Mouse (Mus musculus) frontal cortex, adult (tissue): ENCODE results near the gene Stat5a.

ENCODE experiments used
- ATAC-seq: cut with Nextera tagmentation; 2 replicates; pipeline ENCODE4 v1.9.2; 2017; ENCODE audit warnings: mild to moderate bottlenecking, moderate library complexity, mixed read lengths; ENCODE audit not compliant: low TSS enrichment

The Stat5a gene

DNA sequence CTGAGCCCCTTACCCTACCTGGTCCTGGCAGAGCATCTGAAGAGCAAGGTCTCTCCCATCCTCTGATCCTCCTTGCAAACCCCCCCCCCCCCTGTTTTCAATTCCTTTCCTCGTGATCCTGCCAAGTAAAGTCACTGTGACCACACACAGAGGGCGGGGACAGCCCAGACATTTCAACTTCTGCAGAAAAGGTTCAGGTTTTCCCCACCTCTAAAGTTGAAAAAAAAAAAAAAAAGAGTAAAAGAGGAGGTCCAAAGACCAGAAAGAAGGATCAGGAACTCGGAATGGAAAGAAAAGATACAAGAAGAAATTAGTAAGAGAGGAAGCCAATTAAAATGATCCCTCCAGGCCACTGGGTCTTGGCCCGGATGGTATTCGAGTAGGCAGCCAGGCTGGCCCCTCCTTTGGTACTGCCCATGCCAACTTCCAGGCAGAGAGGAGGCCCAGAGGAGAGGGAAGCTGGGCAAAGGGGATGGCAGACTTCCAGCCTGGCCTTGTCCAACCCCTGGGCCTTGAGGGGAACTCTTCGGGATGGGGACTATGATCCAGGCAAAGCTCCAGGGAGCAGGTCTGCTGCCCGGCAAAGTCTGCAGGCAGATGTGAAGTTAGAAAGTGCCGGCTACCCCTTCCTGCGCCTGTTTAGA lies at the start of gene Stat5a:
Stat5a (plus strand) TSS at position 417 of the 644 bp plus-strand sequence.
- no peak for ATAC-seq

DNA sequence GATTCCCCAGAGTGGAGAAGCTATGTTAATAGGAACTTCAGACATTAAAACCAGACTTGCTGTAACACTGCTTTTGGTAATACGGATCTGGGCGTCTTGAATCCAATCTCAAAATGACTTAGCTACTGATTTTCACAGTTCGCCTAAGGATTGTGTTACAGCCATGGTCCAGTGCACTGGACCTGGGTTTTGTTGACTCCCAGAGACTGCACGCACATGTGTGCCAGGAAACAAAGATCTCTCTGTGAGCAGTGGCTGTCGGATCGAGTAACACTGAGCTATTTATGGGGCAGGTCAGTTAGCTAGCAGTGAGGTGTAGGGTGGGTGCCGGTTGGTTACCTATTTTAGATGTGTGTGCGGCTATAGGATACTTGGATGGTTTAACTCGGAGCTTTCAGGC lies 48.6 kb upstream of the Stat5a start:
- no peak for ATAC-seq

DNA sequence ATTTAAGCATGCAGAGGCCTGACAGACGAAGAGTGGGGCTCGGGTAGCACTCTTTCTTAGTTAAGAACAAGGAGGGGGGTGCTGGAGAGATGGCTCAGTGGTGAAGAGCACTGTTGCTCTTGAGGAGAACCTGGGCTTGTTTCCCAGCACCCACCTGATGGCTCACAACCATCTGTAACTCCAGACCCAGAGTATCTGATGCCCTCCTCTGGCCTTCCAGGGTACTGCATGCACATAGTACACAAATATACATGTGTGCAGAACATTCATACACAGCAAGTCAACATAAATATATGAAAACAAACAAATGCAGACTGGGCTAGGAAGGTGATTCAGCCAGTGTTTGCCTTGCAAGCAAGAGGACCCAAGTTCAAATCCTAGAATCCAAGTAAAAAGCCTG lies 48.0 kb upstream of the Stat5a start:
- no peak for ATAC-seq

DNA sequence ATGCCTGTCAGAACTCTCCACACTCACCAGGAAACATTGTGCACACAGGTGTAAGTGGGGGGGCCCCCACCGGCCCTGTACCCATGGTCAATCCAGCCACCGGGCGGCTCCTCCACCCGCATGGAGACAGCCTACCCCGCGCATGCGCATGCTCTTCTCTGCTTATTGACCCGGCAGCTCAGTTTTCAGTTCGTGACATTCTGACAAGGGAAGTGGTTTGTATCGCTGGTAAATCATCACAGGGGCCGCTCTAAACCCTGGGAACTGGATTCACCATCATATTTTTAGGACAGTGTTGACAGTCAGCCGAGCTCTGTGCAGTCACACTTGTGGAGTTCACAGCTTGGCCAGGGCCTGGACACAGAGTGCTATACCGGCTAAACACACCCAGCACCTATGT lies 44.7 kb upstream of the Stat5a start:
- ATAC-seq, result no peak

DNA sequence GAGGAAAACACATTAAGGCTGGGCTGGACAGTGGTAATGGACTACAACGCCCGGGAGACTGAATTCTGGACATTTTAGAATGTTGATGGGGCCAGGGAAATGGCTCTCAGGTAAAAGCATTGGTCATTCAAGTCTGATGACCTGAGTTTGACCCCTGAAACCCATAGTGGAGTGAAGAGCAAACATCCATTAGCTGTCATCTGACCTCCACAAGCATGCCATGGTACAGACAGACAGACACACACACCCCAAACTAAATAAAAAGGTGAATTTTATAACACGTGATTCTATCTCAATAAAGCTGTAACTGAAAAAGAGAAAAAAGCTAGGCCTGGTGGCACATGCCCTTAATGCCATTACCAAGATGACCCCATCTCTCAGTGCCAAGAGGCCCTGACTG lies 42.8 kb upstream of the Stat5a start:
- ATAC-seq, result no peak

DNA sequence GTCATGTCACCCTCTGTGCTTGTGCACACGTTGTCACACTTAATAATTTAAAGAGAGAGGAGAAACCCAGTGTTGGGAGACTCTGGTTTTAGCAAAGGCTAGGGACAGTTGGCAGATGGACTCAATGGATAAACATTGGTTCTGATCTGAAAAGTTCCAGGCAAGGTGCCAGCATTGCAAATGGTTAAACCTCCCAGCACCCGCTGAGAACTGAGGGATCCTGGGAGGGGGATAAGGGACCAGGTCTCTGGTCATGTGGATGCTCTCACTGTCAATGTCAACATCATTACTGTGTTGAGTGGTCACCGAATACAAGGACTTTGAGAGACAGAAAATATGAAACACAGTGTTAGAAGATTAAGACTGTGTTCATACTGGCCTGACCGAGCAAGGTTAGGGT lies 42.4 kb upstream of the Stat5a start:
- ATAC-seq, result no peak

DNA sequence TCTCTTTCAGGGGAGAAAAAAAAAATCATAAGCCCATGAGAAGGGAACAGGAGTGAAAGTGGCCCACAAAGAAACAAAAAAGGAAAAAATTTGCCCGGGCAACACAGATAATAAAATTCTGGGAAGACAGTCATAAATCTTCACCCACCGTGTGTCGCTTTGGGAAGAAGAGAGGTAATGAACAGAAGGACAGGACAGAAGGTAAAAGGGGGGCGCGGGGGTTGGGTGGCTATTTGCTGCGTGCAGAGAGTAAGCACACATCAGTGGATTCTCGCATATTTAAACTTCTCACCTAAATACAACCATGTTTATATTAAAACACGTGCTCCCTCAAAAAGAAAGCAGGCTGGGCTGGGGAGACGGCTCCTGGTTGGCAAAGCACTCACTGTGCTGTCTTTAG lies 41.8 kb upstream of the Stat5a start:
- no peak for ATAC-seq

DNA sequence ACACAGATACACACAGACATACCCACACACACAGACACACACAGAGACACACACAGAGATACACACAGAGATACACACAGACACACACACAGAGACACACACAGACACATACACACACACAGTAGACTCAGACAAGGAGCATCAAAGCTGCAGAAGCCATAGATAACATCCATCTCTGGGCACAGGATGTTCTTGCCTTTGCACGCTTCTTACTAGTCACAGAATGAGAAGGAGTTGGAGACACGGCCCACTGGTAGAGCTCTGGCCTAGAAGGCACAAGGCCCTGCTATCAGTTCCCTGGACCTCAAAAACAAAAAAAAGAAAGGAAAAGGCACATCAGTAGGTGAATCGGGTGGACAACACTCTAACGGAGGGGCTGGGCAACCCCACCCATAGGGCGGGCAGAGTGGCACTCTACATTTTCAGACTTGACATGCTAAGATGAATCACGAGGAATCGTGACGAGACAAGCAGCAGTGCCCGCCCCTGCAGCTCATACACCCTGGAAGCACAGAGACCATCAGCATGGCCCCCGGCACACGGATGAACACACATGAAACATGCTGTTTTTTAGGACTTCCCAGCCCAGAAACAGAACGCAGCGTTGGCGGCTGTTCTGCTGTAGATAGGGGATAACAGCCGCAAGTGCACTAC lies 40.7 kb upstream of the Stat5a start:
- no peak for ATAC-seq

DNA sequence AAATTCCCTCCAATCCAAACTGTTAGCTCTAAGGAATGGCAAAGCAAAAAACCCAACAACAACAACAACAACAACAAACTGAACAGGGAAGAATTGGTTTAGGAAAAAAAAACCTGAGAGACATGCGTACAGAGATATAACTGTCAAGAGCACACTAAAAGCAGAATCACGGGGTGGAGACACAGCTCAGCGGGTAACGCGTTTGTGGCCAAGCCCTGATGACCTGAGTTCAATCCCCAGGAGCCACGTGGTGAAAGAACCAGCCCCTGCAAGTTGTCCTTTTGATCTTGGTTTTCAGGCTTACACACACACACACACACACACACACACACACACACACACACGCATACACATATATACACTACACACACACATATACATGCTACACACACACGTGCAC lies 40.1 kb upstream of the Stat5a start:
- no peak for ATAC-seq

DNA sequence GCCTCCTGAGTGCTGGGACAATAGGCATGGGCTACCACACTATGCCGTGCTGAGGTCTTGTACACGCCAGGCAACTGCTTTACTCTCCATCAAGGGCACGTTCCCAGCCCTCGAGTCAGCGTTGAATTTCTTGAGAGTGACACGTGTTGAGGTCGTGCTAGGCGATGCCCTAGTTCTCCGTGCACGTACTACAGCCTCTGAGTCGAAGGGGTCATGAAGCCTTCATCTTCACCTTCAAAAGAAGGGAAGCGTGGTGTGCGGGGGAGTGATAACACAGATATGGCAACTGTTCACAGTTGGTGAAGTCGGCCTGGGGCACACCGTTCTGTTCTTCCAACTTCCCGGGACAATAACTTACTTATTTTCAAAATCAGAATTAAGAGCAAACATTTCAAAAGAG lies 39.5 kb upstream of the Stat5a start:
- ATAC-seq, result no peak

DNA sequence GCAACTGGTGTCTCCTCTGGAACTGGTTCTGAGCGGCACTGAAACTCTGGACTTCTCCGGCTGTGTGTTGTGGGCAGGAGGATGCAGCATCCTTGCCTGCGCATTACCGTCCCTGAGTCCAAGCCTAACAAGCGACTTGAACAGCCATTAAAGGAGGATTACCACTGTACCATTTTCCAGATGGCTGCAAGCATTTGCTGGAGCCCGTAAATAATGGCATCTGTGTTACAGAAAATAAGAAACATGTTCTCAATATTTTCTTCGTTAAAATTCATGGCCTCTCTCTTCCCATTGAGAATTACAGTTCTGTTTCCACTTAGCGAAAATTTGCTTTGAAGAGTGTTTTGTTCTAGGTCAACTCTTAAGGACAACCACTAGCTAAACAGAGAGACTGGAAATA lies 39.1 kb upstream of the Stat5a start:
- ATAC-seq, result no peak

DNA sequence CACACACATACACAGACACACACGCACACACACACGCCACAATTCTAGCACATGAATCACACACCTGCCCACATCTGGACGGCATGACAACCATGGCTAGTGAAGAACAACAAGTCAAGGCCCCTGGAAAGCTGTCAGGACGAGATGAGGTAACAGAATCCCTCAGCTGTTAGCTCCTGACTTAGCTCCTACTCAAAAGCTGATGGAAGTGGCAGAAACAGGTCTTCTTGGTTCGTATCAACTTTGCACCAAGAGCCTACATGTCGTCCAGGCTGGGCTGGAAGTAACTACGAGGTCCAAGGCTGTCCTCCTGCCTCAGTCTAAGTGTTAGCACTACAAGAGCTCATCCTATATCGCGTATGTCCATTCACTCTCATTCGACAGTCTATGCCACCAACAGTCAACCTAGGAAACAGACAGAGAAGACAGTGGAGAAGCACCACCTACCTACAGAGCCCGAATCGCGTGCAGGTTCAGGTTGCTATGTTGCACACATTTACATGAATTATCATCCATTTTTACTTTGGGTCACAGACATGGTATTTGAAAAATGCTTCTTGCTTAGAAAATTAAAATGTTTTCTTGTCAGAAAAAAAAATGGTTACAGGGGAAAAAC lies 37.4 kb upstream of the Stat5a start:
- no peak for ATAC-seq

DNA sequence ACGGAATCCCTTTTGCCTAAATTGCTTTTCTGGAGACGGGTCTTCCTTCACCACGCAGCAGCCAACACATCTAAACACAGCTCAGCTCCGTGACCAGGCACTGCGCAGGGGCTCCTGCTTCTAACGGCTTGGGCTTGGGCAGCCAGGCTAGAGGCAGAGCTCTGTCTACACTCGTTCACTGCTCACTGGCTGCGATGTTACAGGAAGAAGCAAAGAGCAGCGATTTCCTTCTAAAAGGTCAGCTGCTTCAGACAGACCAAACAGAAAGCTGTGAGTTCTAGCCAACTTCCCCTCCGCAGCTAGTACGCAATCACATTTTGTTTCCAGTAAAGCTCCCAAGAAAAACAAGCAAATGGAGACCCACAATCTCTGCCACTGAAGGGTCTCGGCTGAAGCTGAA lies 36.8 kb upstream of the Stat5a start:
- ATAC-seq, result no peak

DNA sequence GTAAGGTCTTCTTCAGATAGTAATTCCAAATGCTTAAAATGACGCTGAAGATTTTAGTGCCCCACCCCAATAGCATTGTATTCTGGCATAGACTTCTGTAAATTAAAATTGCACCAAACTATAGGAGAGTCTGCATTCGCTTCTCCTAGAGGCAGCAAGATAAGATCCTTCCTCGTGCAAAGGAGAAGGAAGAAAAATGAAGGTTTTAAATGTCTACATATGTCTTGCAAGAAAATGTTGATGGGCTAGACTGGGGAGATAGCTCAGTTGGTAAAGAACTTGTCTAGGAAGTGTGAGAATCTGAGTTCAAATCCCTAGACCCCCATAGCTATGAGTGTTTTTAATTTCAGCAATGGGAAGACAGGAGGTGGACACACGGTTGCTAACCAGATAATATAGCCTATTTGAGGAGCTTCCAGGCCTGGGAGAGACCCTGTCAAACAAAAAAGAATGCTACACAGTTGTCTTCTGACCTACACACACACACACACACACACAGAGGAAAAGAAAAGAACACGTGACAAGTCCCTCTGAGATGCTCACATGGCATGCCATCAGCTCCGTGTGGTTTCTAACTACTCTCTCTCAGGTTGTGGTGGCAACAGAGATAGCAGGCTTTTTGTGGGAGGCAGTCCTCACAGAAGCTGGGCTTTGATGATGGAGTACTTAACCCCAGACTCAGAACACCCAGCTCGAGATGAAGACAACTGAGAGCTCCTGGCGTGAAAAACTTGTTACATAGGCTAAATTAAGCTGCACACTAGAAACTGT lies 35.4 kb upstream of the Stat5a start:
- no peak for ATAC-seq

DNA sequence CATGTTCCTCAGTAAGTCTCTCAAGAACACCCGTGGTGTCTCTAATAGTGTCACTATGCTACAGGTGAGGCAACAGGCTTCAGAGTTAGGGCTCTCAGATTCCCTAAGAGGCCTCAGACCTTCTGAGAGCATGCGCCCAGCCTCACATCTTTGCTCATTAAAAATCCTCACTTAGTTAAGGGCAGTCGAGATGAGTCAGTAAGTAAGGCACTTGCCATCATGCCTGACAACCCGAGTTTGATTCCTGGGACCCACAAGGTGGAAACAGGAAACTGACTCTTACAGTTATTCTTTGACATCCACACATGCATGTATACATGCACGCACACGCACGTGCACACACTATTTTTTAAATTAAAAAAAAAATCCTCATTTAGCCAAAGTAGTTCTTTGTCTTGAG lies 34.7 kb upstream of the Stat5a start:
- ATAC-seq, result no peak

DNA sequence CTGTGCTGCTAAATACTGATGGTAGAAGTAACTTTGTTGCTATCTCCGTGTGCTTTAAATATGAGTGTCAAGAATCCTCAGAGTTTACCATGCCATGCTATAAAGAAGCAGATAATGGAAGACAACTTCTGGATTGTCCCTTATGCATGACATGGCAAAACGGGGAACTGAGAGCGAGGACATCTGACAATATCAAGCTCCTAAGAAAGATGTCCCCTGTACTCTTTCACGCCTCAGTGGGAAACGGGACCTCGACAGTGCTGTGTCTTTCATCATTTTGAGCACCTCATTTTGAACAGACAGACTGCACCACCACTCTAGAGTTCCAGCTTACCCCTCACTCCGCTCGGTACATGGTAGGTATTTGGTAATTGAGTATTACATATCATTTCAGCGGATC lies 33.7 kb upstream of the Stat5a start:
- ATAC-seq, result no peak

DNA sequence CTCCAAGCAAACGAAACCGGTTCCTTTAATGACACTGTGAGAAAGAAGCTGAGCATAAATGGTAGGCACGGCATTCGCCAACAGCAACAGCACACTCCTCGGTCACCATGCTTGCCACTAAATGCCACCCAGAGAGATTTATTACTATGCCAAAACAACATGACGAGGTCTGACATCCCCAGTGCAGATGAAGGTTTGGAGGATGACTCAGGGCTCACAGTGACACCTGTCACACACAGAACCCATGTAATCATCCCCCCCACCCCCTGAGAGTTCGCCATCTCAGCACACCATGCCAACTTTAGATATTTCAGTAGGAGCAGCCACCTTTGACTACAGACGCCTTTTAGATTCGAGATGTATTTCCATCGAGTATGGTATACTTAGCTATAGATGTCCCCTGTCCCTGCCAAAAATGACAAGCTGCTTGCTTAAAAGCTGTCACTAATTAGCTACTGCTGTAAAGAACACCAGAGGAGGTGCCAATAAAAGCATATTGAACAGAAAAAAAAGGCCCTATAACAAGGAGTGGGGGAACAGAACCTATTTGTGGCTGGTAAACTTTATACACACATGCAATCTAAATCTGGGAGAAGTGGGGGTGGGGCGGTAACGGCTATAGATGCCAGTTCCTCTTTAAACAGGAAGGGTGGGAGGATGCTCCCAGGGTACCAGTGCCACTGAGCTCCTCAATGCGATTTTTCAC lies 32.8 kb upstream of the Stat5a start:
- ATAC-seq, result peak; percentile 62; the same call in 1 of the 2 replicates

DNA sequence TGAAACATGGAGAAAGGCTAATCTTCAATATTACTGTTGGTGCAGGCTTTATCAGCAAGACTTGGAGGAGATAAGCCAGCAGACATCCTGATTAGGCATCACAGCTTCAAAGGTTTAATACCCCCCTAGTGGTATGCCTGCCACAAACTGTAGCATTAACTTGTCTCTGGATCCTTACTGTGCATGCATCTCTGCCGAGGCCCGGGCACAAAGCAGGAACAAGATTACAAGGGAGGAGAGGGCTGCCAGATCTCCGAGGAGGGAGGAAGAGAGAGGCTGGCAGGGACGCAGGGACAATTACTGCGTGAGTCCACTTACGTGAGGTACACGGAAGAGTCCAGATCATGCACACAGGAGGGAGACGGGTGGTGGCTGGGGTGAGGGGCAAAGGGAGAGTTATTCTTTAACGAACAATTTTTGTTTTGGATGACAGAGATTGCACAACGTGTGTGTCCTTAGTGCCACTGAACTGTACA lies 30.4 kb upstream of the Stat5a start:
- no peak for ATAC-seq

DNA sequence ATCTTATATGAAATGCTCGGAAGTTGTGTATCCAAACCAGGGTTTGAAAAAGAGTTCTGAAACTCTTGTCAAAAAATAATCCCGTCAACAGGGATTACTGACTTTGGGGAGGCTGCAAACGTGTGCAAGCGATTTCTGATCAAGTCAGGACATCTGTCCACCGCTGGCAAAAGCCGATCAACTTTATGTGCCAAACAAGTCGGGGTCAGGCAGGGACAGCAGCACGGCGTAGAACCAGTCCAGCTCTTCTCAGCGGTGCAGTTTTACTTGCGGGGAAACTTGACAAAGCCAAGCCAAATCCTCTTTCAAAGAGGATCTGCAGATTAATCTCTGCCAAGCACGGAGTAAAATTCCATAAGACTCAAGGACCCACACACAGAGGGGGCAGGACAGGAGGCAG lies 29.5 kb upstream of the Stat5a start:
- no peak for ATAC-seq

DNA sequence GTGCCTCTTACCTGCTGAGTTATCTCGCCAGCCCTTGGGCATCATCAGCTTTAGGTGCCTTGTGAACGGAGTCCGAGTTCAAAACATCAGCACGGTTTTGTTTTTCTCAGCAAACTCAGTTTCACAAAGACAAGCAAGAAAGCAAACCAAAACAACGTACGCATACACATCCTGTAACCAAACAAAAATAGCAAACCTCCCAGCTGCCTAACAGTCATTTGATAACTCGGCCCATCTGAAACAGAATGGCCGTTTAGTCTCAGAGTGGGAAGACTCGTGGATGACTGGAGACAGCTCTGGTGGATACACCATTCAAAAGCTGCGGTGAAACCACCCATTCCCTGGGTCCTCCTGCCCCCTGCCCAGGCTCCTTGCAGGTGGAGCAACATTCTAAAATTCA lies 27.8 kb upstream of the Stat5a start:
- ATAC-seq, result no peak

DNA sequence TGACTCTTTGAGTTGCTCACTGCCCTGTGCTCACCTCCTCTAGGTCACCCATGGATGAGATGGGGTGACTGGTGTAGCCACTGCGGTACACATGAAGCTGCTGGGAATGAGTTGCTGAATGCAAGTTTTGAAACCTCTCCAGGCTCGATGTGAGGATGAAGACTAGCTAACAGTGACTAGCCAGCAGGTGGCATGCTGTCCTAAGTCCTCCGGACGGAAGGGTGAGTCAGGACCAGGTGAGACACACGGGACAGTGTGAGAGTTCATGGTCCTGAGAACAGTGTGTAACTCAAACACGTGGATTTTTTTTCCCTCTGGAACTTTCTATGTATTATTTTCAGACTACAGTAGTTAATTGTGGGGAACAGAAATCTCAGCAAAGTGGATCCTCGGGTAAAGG lies 25.7 kb upstream of the Stat5a start:
- no peak for ATAC-seq
